Mouse (Mus musculus) MN1 (cell line): Measurements from ENCODE around the gene Olfr911-ps1.

Experiments used
- DNase-seq: peaks from one replicate; pipeline ENCODE4 v3.0.0-alpha.2; 2016; ENCODE audit warnings: low spot score

Gene Olfr911-ps1

DNA sequence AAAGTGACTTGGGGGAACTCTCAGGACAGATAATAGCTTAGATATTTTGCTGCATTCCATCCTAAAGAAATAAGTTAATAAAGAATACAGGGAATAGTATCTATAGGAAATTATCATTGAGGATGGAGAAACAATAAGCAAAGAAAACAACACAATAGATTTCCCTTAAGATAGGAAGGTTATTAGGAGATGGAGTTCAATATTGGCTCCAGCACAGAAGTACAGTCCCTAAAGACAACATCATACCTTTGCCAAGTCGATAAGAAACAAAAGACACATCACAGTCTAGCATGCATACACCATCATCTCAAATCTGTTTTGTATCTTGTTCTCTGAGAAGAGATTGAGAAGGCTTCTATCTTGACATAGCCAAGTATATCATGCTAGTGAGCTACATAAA lies at the start of gene Olfr911-ps1:
Gene Olfr911-ps1, plus strand, starts transcription at position 301 of the 400 bp plus-strand sequence.
- DNase-seq: no peak

DNA sequence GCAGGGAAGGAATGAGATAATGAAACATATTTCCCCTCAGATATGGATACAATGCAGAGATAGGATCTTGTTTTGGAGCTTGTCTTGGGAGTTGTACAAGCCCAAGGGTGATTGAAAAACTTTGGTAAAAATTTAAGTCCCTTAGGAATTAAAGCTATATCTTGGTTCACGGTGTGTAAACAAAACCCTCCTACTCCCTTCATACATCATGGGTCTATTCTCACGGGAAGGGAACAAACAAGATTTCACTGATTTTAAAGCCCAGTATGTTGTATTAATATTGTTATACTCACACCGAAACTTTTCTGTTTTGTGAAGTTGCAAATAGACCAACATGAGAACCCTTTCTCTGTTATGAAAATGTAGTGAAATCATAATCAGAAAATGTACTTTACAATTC lies 34.6 kb upstream of the Olfr911-ps1 start, which contains the start of gene Olfr906:
Gene Olfr906, plus strand, starts transcription at position 301 of the 400 bp plus-strand sequence.
- DNase-seq: no peak

DNA sequence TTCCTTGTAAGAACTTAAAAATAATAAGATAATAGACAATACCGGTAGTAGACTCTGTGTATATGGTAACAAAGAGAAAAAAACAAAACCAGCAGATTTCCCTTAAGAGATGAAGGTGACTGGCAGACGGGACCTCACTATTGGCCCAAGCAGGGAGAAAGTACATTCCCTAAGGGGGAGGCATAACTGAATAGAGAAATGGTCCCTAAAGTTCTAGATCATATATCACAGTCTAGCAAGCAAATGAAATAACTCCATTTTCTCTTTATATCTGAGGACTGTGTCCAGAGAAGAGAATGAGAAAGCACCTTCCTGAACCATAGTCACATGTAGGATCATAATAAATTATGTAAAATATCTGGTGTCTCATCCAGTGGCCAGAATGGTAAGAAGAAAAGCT lies 25.9 kb upstream of the Olfr911-ps1 start, which contains the start of gene Olfr907:
Gene Olfr907, plus strand, starts transcription at position 301 of the 400 bp plus-strand sequence.
- no peak for DNase-seq

DNA sequence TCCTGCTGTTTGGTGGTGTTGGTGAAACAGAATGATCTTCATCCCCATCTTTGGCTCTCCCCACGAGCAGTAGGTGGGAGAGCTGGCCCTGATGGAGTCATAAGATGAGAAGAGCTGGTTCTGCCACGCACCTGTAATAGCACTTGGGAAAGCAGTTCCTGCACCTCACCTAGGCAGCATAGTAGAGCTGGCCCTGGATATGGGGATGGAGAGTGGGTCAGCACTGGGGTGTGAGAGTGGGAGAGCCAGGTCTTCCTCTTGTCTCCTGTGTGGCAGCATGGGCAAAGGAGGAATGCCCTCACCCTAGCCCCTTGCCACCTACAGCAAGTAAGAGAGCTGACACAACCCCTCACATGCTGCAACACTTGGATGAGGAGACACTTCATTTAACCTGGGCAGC lies 9.0 kb upstream of the Olfr911-ps1 start:
- DNase-seq: no peak

DNA sequence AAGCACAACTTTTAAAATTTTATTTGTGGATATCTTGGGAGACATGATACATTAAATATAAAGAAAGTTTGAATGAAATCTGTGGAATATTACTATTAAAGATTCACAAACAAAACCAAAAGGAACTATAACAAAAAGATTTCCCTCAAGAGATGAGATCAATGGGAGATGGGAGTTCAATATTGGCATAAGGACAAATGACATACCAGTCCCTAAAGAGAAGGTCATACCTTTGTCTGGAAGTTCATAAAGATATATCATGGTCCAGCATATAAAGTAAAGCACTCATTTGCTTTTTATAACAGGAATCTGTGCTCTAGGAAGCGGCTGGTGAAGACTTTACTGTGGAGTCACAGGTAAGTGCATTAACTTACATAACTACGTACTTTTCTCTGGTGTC lies 16.2 kb downstream of the Olfr911-ps1 start, which contains the start of gene Olfr910:
Gene Olfr910, plus strand, starts transcription at position 301 of the 400 bp plus-strand sequence.
- DNase-seq: no peak
